Mouse (Mus musculus) kidney, adult 2 months (tissue): ENCODE measurements around the gene Gucy2e.

ENCODE experiments used
- CTCF ChIP-seq: fragments of 200-500 bp; conservative IDR thresholded peaks from 2 replicates; pipeline ENCODE4 v1.5.1; 2011; ENCODE audit warnings: low read depth, mild to moderate bottlenecking, control low read depth, low read length, moderate library complexity, mixed read lengths; ENCODE audit not compliant: insufficient read depth, insufficient read length
- POLR2A ChIP-seq: fragments of 200-500 bp; IDR thresholded peaks from one replicate; pipeline ENCODE4 v1.6.1; 2011; ENCODE audit warnings: low read depth, low read length, control low read depth

DNA sequence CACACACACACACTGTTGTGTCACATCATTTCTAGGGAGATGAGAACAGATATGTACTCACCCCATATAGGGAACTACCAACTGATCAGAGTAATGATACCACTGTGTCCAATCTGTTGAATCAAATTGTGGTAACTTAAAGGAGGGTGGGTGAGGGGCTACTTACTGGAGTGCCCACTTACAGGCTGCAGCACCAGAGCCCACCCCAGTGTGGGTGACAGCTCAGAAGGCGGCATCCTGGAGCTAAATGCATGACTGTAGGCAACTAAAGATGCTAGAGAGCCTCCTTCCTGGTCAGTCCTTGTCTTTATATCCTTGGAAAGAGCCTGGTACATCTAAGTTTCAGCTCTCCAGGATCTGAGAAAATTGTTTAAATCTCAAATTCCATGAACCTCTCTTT is 37.6 kb downstream of the Gucy2e start:
- no peak for TF ChIP-seq CTCF
- TF ChIP-seq POLR2A: no peak
